Mouse (Mus musculus): ENCODE measurements around the gene Bag1. TPM values are rescaled to one million over a fixed set of nuclear protein-coding genes. Genes with fewer than 3 reads are reported as not detected.
"Not testable (repeated sequence)": the region's sequence is repeated elsewhere in the genome, so short reads cannot be mapped to it uniquely, and the experiment has no call there.

Bag1 gene
- total RNA-seq, 2 experiments from 2014 or later = 232 to 237 TPM

DNA sequence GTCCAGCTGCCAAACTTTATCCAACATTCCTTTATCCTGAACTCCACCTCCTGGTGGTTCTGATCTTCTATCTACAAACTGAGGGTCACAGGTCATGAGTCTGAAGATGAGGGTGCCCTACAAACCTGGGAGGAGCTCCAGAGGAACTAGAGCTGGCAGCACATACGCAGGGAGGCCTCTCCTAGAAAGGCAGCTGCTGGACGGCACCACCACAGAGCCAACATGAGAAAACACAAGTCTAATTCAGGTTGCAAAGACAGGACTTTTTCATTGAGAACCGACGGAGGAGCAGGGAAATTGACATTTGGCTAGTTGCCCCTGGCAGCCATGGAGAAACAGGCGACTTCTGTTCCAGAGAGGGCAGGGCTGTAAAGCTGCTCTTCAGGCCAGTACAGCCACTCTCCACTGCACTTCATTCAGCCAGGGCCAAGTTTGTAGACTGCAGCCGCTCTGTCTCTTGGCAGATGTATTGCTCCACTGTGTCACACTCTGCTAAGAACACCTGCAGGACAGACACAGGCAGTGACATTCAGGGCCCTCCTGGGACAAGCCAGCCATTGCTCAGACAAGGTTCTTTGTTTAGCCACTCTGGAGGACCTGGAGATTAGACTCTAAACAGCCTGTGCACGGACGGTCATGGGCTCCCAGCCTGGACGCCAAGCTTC lies 11.8 kb downstream of the Bag1 start:
- DNase-seq (ENCODE audit: low spot score) = peak; percentile 21

DNA sequence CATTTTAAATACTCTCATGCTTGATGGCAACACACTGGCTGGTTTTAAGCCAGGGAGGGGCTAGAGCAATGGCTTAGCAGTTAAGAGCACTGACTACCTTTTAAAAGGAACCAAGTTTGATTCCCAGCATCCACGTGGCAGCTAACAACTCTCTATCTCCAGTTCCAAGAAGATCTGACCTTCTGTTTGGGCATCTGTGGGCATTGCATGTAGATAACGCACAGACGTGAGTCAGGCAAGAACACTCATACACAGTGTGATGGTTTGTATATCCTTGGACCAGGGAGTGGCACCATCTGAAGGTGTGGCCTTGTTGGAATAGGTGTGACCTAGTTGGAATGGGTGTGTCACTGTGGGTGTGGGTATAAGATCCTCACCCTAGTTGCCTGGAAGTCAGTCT lies 13.7 kb downstream of the Bag1 start:
- not testable (repeated sequence) for DNase-seq (ENCODE audit: low spot score)

DNA sequence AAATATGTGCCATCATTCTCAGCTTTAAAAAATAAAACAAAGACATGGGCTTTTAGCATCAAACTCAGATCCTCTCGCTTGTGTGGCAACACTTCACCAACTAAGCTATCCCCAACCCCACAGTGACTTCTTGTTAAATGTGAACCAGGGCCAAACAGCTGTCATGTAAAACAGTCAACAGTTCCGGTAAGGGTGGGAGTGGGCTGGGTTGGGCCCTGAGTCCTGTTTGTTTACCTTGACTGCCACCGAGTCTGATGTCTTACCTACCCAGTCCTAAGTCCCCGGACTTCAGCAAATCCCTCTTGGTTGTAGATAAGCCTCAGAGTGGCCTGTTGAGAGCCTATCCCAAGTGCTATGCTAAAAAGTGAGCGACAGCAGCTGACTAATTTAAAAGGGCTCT lies 14.4 kb downstream of the Bag1 start:
- no peak for DNase-seq (ENCODE audit: low spot score)

DNA sequence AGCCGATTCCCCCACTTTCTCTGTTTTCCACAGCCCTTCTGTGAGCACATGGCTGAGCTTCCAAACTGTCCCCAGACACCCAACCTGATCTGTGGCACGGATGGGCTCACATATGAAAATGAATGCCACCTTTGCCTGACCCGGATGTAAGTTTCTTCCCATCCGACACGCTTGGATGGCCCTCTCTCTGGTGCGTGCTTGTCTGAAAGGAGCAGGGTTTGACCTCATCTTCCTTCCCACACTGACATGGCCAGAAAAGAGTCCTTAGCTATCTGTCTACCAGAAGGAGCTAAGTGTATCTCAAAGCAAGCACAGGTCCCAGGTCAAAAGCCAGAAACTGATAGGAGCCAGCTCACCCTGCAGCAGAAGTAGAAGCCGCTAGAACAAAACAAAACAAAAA lies 19.0 kb downstream of the Bag1 start:
- no peak for DNase-seq (ENCODE audit: low spot score)

DNA sequence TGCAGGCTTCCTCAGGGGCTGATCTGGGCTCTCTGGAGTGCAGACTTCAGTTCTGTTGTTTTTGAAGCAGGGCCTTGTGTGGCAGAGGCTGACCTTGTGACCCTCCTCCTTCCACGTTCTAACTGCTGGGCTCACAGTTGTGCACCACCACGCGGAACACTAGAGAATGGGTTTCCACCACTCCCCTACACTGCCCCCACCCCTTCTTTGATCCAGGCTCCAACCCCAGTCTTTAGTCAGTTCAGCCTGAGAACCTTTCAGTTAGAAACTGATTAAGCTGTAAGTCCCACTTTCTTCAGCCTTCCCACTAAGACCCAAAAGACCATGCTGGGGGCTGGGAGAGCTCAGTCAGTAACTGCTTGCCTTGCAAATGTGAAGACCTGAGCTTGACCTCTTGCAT lies 22.5 kb downstream of the Bag1 start:
- no peak for DNase-seq (ENCODE audit: low spot score)

DNA sequence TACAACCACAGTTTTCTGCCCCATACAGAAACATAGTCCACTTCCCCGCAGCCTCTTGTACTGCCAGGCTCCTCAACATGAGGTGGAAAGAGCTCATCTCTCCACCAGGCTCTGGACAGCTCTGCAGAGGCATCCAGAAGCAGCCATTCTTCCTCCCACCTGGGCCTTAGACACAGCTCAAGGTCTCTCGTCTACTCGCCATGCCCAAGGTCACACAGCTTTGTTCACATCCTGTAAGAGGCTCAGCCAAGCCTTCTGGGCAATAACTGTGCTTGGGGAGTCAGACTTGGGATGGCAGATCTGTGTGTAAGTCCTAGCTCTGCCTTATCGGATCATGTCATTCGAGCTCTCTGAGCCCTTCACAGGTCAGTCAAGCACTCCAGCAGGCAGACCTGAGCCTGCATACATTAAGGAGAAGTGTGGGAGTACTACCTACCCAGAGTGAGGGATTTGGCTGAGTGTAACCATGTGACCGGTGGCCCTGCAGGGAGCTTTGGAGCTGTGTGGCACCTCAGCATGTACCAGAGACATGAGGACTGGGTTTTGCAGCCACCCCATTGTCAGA lies 24.9 kb downstream of the Bag1 start:
- DNase-seq (ENCODE audit: low spot score) = no peak

- DNase-seq (ENCODE audit: low spot score) = no peak
These were observed 26.8 kb downstream of the Bag1 start for GRCm38 (mm10) chr4:40921288-40921687.

GRCm38 (mm10) chr4:40920576-40920975 lies 27.5 kb downstream of the Bag1 start:
- no peak for DNase-seq (ENCODE audit: low spot score)

DNA sequence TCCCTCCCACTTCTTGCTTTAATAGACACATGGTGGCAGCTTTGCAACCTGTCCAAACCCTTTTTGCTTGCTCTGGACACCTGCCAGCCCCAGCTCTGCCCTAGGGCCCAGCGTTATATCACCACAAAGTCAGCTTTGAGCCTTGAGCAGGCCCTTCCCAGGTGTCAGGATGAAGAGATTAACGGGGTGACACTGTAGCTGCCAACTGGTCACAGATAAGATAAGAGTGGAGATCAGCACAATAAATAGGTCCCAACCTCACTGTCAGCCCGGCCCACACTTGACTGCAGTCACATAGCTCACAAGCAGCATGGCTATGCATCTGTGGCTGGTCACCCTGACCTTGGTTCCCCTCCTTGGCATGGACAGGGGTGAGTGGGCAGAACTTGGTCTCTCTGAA lies 28.3 kb downstream of the Bag1 start, which contains the start of gene Spink4:
Gene Spink4, plus strand, starts transcription at position 268 of the 400 bp plus-strand sequence.
- DNase-seq (ENCODE audit: low spot score) = no peak

GRCm38 (mm10) chr4:40916592-40917155 lies 31.4 kb downstream of the Bag1 start:
- DNase-seq (ENCODE audit: low spot score) = no peak

DNA sequence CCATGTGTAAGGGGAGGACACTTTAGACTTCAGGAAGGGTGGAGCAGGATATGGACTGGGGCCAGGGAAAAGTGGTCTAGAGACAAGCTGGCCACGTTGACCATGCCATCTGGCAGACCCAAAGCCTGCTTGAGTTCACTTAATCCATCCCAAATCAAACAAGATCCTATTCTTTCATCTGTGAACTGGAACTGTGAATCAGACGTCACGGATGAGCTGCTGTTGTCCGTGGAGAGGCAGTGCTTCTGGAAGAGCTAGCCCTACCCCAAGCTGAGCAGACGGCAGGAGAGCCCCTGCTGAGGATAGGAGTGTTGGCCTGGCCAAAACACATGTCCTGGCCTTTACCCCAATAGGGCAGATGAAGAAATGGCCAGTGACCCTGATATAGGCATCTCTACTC lies 32.1 kb downstream of the Bag1 start:
- DNase-seq (ENCODE audit: low spot score) = no peak

GRCm38 (mm10) chr4:40914287-40914867 lies 33.7 kb downstream of the Bag1 start:
- DNase-seq (ENCODE audit: low spot score) = no peak

DNA sequence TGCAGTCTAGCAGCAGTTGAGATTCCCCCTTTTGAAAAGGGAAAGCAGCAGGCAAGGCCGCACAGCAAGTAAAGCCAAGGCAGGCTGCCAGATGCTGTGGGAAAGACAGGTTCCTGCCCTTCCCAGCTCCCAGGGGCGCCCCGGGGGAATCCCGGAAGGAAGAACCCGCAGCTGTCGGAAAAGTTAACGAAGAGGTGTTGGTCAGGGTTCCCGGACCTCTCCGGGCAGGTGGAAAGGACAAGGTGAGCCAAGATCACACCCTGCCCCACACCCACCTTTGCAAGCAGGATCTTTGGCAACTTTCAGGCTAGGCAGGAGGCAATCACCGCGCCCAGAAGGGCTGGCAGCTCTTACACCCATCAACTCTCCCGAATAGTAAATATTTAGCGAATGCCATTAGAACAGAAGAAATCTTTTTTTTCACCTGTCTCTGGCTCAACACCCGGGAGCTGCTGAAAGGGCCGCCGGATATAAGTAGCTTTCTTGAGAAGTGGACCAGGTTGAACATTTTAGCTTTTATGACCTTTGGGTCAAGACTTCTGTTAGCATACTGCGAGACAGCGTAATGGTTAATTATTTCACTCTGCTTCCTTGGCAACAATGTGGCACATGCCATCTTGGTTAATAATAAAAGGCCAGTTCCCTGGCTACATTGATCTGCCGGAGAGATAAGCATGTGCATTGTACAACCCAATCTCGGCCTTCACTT lies 39.7 kb downstream of the Bag1 start:
- no peak for DNase-seq (ENCODE audit: low spot score)

GRCm38 (mm10) chr4:40906298-40906697 lies 41.8 kb downstream of the Bag1 start:
- peak; percentile 25 for DNase-seq (ENCODE audit: low spot score)

GRCm38 (mm10) chr4:40900612-40901011 lies 47.5 kb downstream of the Bag1 start:
- DNase-seq (ENCODE audit: low spot score) = no peak

DNA sequence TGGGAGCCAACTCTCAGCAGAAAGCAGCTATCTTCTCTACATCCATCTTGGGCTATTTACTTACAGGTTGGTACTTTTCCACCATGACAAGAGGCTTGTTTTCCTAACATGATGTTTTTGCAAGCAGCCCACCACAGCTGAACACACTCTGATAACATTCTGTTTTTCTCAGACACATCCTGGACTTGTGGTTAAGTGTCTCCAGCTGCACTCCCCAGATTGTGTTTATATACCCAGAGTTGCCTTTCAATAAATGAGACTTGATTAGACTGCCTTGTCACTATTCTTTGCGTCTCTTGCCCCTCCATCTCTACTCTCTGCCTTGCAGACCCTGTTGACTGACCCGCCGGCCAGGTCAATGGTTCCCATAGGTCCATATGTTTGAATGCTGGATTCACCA lies 48.0 kb downstream of the Bag1 start:
- DNase-seq (ENCODE audit: low spot score) = no peak

DNA sequence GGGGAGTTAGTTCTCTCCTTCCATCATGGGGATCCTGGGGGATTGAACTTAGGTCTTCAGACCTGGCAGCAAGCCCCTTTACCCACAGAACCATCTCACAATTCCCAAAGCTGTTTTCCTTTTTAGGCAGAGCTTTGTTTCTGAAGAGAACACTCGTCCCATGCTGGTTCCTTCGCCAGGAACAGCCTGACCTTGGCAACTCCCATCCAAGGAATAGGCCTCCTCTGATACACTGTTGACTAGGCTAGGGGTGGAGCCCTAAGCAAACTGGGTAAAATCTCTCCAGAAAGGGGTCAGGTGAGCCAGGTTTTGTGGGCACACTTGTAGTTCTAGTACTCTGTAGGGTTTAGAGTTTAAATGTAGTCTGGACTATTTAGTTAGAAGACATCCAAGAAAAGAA lies 48.8 kb downstream of the Bag1 start:
- peak; percentile 39 for DNase-seq (ENCODE audit: low spot score)

- no peak for DNase-seq (ENCODE audit: low spot score)
These were observed 49.5 kb downstream of the Bag1 start for GRCm38 (mm10) chr4:40898476-40899044.

DNA sequence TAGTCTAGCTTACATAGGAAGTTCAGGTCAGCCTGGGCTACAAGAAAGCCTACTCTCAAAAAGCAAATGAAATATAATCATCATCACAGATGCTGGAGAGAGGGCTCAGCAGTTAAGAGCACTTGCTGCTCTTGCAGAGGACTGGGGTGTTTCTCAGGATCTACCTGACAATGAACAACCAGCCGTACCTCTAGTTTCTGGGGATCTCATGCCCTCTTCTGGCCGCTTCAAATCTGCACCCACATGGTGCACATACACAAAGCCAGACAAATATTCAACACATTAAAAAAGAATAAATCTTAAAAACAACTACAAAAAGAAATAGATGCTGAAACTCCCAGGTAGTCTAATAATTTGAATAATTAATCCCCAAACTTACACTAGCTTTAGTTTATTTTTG lies 52.4 kb downstream of the Bag1 start:
- no peak for DNase-seq (ENCODE audit: low spot score)

- DNase-seq (ENCODE audit: low spot score) = no peak
These were observed 53.0 kb downstream of the Bag1 start for GRCm38 (mm10) chr4:40895118-40895517.

GRCm38 (mm10) chr4:40891206-40891605 lies 56.9 kb downstream of the Bag1 start:
- DNase-seq (ENCODE audit: low spot score) = no peak

DNA sequence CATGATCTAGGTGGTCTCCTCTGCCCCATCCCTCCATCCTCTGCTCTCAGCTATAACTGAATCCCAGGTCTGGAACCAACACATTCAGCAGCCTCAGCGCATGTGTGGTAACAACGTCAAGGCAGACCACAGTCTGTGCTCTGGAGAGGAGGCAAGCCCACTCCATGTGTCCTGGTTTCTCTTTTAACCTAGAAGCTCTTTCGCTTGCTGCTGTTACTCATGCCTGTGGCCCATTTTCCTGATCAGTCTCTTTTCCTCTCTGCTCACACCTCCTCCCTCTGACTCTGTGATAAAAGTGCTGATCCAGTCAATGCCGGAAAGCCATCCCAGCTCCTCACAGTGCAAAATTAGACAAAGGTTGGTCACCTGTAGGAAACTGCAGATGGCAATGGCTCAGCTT lies 58.1 kb downstream of the Bag1 start:
- no peak for DNase-seq (ENCODE audit: low spot score)

Measured in gastrocnemius, adult 18-20 months (tissue).